Mouse (Mus musculus): ENCODE results near the gene Gabbr2. TPM values are rescaled to one million over a fixed set of nuclear protein-coding genes. Genes with fewer than 3 reads are reported as not detected.

The Gabbr2 gene
- total and polyA plus RNA-seq, 3 experiments: not detected

DNA sequence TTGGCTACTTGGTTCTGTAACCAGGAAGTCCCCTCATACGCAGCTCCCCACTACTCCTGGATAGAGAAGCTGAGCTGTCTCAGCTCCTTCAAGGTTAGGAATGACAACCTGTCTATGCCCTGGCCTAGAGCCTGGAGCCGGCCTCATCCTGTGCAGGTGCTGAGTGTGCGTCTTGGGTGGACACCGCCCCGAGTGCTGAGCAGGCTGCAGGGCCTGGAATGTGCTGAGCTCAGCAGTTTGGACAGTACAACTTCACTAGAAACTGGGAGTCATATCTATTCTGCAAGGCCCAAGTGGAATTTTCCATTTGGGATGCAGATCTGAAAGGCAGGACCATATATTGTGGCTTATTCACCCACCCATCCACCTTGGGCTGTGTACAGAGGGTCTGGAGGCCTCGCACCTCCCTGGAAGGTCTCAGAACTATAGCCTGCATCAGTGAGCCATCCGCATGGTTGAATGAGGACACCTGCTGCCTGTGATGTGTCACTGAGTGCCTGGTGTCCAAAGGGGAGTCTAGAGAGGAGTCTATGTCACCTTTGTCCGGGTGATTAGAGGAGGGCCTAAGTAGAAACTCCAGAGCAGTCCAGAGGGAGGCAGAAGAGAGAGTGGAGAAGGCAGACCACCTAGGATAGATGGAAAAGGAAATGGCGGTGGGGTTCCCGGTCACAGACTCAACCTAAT is 165.7 kb downstream of the Gabbr2 start:
- dilution Hi-C loops (cut with MboI; ENCODE audit: extremely low pct_ligation_motif_present, extremely low pct_unique_long_range_greater_than_20kb, low sequenced_read_pairs): no loop called here
- in situ Hi-C loops (cut with MboI; ENCODE audit: low pct_ligation_motif_present, low pct_unique_long_range_greater_than_20kb, low sequenced_read_pairs): no loop called here
- no peak for TF ChIP-seq ZNF384 (IDR thresholded peaks at IDR 0.05; ENCODE audit: low read depth, low read length)
- no peak for TF ChIP-seq PAX5 (IDR thresholded peaks at IDR 0.05; ENCODE audit: low read length)
- TF ChIP-seq SMC3 (IDR thresholded peaks at IDR 0.05; ENCODE audit: low read depth, low read length): no peak; the same call in 1 of the 2 replicates
- TF ChIP-seq USF2 (conservative IDR thresholded peaks at IDR 0.05; ENCODE audit: low read depth, low read length): no peak
- 0 out of 4 replicates have a peak, but pooled peaks of 1 of the 2 experiments have one; percentile 29 for TF ChIP-seq CTCF (conservative IDR thresholded peaks at IDR 0.05 in 1 of 2, IDR thresholded peaks at IDR 0.05 in 1 of 2; ENCODE audit: low read depth in 2 of 2, low read length in 2 of 2)
- TF ChIP-seq MXI1 (IDR thresholded peaks at IDR 0.05; ENCODE audit: low read depth, low read length): no peak
- TF ChIP-seq MAFK (IDR thresholded peaks at IDR 0.05; ENCODE audit: insufficient replicate concordance, low read length): peak; percentile 86; the same call in 1 of the 2 replicates
- TF ChIP-seq RAD21 (IDR thresholded peaks at IDR 0.05; ENCODE audit: low read depth, low read length): peak; percentile 15
- no peak for TF ChIP-seq KAT2A (IDR thresholded peaks at IDR 0.05; ENCODE audit: insufficient replicate concordance, low read length)
- TF ChIP-seq E2F4 (IDR thresholded peaks at IDR 0.05; ENCODE audit: insufficient replicate concordance, low read depth, low read length): no peak
- TF ChIP-seq ELF1 (IDR thresholded peaks at IDR 0.05; ENCODE audit: low read depth, low read length): no peak
- TF ChIP-seq JUND (conservative IDR thresholded peaks at IDR 0.05; ENCODE audit: low read depth, low read length): no peak
- TF ChIP-seq BHLHE40 (IDR thresholded peaks at IDR 0.05; ENCODE audit: low read depth, low read length): no peak
- no peak for TF ChIP-seq MAZ (IDR thresholded peaks at IDR 0.05; ENCODE audit: low read depth, low read length)
- DNase-seq (ENCODE audit: extremely low read depth): no peak
- no peaks in the 10 kb centered on the region for H3K36me3 ChIP-seq (replicated peaks in 1 of 2; ENCODE audit: control insufficient read depth in 1 of 2, insufficient read depth in 1 of 2, low read length in 1 of 2)
- no peak overlapping the region for H3K9ac ChIP-seq (ENCODE audit: insufficient read depth, low read depth)
- H3K27me3 ChIP-seq (replicated peaks): no peaks in the 10 kb centered on the region
- H3K79me2 ChIP-seq (replicated peaks; ENCODE audit: control insufficient read depth, extremely low read depth, insufficient read depth, poor library complexity, severe bottlenecking): no peaks in the 10 kb centered on the region
- no peaks in the 10 kb centered on the region for H3K9me3 ChIP-seq (replicated peaks; ENCODE audit: low read length)
- H3K4me1 ChIP-seq (ENCODE audit: control insufficient read depth in 1 of 2, insufficient read depth in 2 of 2): peaks cover 4 to 10% of the 10 kb centered on the region in 2 experiments; a peak in 2 of 4 replicates
- H3K27ac ChIP-seq (ENCODE audit: insufficient read depth, low read depth): no peak overlapping the region
- no peak overlapping the region for H3K4me3 ChIP-seq (replicated peaks in 1 of 3; ENCODE audit: low read depth in 2 of 3, low read length in 2 of 3, poor library complexity in 1 of 3)
- H3K4me2 ChIP-seq (ENCODE audit: insufficient read depth, low read depth, poor library complexity, severe bottlenecking): no peak overlapping the region

DNA sequence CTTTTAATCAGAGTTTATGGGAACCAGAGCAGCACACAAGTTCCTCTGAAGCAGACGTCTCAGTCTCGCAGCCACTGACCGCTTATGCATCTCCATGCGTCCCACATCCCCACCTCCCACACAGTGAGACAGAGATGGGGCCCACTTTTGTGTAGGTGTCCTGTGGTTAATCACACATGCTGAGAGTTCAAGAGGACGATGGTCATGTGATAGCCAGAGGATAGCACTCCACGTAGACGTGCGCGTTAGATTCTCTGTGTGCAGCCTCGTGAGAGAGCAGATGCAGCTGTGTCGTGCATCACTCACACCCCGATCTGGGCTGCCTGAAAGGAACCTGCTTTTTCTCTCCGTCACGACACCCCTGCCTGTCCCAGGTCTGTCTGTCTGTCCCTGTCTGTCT is 167.9 kb downstream of the Gabbr2 start:
- no peaks in the 10 kb centered on the region for H3K36me3 ChIP-seq (replicated peaks in 1 of 2; ENCODE audit: control insufficient read depth in 1 of 2, insufficient read depth in 1 of 2, low read length in 1 of 2)
- no peak overlapping the region for H3K9ac ChIP-seq (ENCODE audit: insufficient read depth, low read depth)
- H3K79me2 ChIP-seq (replicated peaks; ENCODE audit: control insufficient read depth, extremely low read depth, insufficient read depth, poor library complexity, severe bottlenecking): no peaks in the 10 kb centered on the region
- TF ChIP-seq MEF2A (IDR thresholded peaks at IDR 0.05; ENCODE audit: borderline replicate concordance, low read depth, low read length) (no peak), BHLHE40 (IDR thresholded peaks at IDR 0.05; ENCODE audit: low read depth, low read length) (no peak), USF2 (conservative IDR thresholded peaks at IDR 0.05; ENCODE audit: low read depth, low read length) (no peak), NELFE (IDR thresholded peaks at IDR 0.05; ENCODE audit: low read depth, low read length) (no peak), JUND (conservative IDR thresholded peaks at IDR 0.05; ENCODE audit: low read depth, low read length) (no peak), ETS1 (conservative IDR thresholded peaks at IDR 0.05; ENCODE audit: low read depth, low read length) (no peak), ZNF384 (IDR thresholded peaks at IDR 0.05; ENCODE audit: low read depth, low read length) (no peak), NRF1 (IDR thresholded peaks at IDR 0.05; ENCODE audit: low read depth, low read length) (no peak), MAX (IDR thresholded peaks at IDR 0.05; ENCODE audit: low read length) (no peak), UBTF (IDR thresholded peaks at IDR 0.05; ENCODE audit: low read depth, low read length) (no peak), JUN (IDR thresholded peaks at IDR 0.05; ENCODE audit: insufficient read depth, low read depth, low read length) (no peak), KAT2A (IDR thresholded peaks at IDR 0.05; ENCODE audit: insufficient replicate concordance, low read length) (no peak), POLR2AphosphoS2 (IDR thresholded peaks at IDR 0.05; ENCODE audit: low read depth, low read length) (no peak), E2F4 (IDR thresholded peaks at IDR 0.05; ENCODE audit: insufficient replicate concordance, low read depth, low read length) (no peak), MAFK (IDR thresholded peaks at IDR 0.05; ENCODE audit: insufficient replicate concordance, low read length) (no peak), CHD1 (IDR thresholded peaks at IDR 0.05; ENCODE audit: low read depth, low read length) (no peak), RCOR1 (conservative IDR thresholded peaks at IDR 0.05; ENCODE audit: low read depth, low read length) (no peak)
- H3K27me3 ChIP-seq (replicated peaks): no peaks in the 10 kb centered on the region
- peaks cover 2 to 10% of the 10 kb centered on the region in 2 experiments; a peak in 2 of 4 replicates for H3K4me1 ChIP-seq (ENCODE audit: control insufficient read depth in 1 of 2, insufficient read depth in 2 of 2)
- H3K27ac ChIP-seq (ENCODE audit: insufficient read depth, low read depth): no peak overlapping the region
- in situ Hi-C loops (cut with MboI; ENCODE audit: low pct_ligation_motif_present, low pct_unique_long_range_greater_than_20kb, low sequenced_read_pairs) (no loop called here), dilution Hi-C loops (cut with MboI; ENCODE audit: extremely low pct_ligation_motif_present, extremely low pct_unique_long_range_greater_than_20kb, low sequenced_read_pairs) (no loop called here)
- H3K4me2 ChIP-seq (ENCODE audit: insufficient read depth, low read depth, poor library complexity, severe bottlenecking): no peak overlapping the region
- DNase-seq (ENCODE audit: extremely low read depth): no peak
- H3K9me3 ChIP-seq (replicated peaks; ENCODE audit: low read length): no peaks in the 10 kb centered on the region
- H3K4me3 ChIP-seq (replicated peaks in 1 of 3; ENCODE audit: low read depth in 2 of 3, low read length in 2 of 3, poor library complexity in 1 of 3): no peak overlapping the region
